Mouse (Mus musculus) retina, adult 2 months (tissue): ENCODE data around the gene Frmd4a.

Source experiments
- DNase-seq: peaks from one replicate; pipeline ENCODE4 v3.0.0-alpha.2; 2012; ENCODE audit warnings: low read depth, low spot score

The Frmd4a gene

GRCm38 (mm10) chr2:4017528-4018288 is at the start of gene Frmd4a:
Frmd4a (plus strand) TSS chr2:4017717.
- no peak for DNase-seq

- no peak for DNase-seq
Observed at GRCm38 (mm10) chr2:3988876-3989275, 28.6 kb upstream of the Frmd4a start.

- DNase-seq = no peak
Observed at GRCm38 (mm10) chr2:3990431-3990830, 27.1 kb upstream of the Frmd4a start.

GRCm38 (mm10) chr2:4018431-4018876 is 937 bp downstream of the Frmd4a start:
- DNase-seq = no peak

- no peak for DNase-seq
Observed at GRCm38 (mm10) chr2:4018909-4019308, 1.4 kb downstream of the Frmd4a start.

DNA sequence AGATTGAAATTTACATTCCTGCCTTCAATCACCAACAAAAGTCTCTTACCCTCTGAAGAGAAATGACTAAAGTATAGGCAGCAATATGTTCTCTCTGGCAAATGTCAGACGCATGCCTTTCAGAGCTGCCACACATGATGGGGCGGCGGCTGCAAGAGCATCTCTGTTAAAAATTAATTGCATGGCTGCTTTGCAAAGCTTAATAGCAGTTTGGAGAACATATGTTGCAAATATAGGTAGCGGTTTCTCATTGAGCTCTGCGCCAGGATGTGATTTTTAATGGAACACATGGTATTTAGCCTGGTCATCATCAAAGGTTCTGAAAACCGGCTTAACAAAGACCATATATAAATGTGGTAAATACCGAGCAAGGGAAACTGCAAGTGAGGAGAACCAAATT is 7.4 kb downstream of the Frmd4a start:
- DNase-seq = no peak

DNA sequence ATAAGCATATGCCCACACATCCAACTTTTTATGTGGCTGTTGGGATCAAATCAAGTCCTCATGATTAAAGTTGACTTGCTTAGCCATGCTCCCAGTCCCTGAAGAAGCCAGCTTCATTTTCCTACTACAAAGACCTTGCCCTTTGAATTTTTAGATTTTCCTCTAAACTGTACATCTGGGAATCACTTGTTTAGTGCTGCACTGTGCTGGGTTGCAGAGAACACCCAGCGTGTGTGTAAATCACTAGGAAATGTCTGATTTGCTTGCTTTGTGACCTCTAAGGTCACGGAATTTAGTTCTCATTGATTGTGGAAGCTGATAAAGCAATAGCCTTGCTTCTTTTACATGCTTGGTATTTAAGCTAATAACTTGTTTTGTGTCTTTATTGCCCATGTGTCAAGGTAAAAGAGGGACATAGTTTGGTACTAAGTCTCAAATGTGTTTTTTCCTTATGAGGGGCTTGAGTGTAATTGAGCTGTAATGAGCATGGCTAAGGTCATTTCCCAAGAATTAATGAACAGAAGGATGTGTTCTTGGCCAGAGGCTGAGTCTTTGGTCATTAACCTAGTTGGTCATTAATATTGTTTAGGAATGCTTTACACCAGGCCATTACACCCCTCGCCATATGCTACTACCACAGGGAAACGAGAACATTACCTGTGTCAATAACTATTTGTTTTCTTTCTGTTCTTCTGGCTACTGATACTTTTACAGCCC is 11.7 kb downstream of the Frmd4a start:
- no peak for DNase-seq

DNA sequence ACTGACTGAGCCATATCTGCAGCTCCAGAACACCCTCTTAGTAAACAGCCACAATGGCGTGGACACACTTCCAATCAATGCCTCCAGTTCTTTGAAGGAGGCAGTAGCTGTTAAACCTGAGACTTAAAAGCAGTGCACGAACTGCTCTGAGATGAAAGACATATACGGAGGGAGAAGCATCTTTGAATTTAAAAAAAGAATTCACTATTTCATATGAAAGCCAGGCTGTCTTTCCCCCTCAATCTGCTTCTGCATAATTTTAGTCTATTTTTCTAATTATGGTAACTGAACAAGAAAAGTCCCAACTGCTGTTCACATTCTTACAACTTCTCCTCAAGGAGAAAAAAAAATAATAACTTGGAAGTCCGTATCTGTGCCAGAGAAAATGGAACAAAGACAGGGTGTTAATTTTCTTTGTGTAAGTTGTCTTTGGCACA is 18.7 kb downstream of the Frmd4a start:
- DNase-seq = no peak

DNA sequence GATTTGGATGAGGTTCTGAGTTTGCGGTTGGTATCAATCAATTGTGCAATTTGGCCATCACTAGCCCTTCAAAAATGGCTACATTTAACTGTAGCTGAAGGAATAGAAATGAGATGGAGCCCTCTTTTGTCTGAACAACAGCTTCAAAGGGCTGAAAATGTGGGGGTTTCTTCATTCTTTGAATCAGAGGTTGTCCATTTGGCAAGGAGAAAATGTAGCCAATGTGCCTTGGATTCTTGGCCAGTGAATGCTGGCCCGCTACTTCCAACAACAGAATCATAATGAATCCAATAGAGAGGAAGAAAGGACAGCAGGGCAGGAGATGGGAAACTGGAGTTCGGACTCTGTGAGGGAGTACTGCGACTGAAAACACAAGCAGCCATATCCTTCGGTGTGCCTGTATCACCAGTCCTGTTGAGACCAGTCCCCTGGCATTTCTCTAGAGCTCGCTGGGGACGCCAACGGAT is 19.2 kb downstream of the Frmd4a start:
- no peak for DNase-seq

GRCm38 (mm10) chr2:4042009-4042408 is 24.5 kb downstream of the Frmd4a start:
- no peak for DNase-seq

- no peak for DNase-seq
Observed at GRCm38 (mm10) chr2:4055481-4055880, 38.0 kb downstream of the Frmd4a start.

DNA sequence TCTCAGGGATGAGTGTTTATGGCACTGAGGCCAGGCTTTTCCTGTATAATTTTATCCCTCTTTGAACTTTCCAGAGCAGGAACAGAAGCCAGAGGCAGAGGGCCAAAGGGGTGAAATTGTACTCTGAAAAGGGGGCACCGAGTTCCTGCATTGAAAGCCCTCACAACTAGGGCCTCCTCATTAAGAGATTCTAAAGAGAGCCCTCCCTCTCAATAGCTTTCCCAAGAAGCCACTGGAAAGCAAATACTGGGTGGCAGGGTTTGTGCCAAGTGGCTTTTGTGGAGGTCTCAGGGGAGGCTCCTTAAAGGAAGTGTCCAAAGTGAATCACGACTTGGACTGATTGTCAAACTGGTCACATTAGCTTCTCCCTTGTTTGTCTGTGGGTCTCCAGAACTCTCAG is 43.2 kb downstream of the Frmd4a start:
- no peak for DNase-seq

DNA sequence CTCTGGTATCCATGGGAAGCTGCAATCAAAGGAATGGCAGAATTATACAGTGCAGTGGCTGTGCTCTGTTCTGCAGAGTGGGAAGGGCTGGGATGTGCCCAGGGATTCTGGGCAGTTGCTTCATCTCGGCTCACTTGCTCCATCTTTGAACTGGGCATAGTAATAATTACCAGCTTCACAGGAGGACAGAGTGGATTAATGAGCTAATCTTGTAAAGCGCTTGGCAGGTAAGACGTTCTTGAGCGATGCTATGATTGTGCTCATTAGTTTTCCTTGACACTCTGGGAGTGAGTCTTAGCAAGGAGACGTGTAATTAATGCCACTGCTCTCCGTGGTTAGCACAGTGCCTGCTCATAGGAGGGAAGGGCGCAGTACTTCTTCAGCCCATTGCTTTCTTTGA is 54.3 kb downstream of the Frmd4a start:
- no peak for DNase-seq

DNA sequence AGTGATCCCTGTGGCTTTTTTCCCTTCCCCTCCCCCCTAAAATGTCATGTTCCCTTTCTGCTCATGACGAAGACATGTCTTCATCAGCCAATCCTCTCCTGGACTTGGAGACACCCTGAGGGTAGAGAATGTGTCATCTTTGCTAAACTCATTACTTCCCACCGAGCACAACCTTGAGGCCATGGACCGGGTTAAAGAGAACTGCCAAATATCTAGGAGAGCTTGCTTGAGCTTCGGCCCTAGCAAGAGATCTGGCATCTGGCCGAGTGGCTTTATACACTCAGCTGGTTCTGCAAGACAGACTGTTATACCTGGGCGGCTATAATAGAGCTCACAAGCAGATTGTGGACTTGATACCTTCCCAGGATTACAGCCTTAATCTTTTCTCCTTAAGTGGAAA is 66.4 kb downstream of the Frmd4a start:
- no peak for DNase-seq

- no peak for DNase-seq
Observed at GRCm38 (mm10) chr2:4097601-4098000, 80.1 kb downstream of the Frmd4a start.

GRCm38 (mm10) chr2:4098948-4099776 is 81.6 kb downstream of the Frmd4a start:
- DNase-seq = no peak

DNA sequence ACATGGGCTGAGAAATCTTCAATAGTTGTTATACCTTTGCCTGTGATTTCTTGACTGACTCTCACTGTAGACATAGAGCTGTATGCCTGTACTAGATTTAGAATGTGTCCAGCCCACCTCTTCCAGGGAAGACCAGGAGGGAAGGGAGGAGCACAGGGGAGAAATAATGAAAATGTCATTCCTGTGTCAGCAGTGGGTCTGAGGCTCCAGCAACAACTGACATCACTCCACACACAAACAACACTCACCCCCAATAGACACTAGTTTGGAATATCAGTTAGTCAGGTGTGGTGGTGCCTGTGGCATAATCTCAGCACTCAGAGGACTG is 82.2 kb downstream of the Frmd4a start:
- DNase-seq = no peak

GRCm38 (mm10) chr2:4101370-4101769 is 83.9 kb downstream of the Frmd4a start:
- DNase-seq = no peak

GRCm38 (mm10) chr2:4113303-4113920 is 95.9 kb downstream of the Frmd4a start:
- DNase-seq = no peak

DNA sequence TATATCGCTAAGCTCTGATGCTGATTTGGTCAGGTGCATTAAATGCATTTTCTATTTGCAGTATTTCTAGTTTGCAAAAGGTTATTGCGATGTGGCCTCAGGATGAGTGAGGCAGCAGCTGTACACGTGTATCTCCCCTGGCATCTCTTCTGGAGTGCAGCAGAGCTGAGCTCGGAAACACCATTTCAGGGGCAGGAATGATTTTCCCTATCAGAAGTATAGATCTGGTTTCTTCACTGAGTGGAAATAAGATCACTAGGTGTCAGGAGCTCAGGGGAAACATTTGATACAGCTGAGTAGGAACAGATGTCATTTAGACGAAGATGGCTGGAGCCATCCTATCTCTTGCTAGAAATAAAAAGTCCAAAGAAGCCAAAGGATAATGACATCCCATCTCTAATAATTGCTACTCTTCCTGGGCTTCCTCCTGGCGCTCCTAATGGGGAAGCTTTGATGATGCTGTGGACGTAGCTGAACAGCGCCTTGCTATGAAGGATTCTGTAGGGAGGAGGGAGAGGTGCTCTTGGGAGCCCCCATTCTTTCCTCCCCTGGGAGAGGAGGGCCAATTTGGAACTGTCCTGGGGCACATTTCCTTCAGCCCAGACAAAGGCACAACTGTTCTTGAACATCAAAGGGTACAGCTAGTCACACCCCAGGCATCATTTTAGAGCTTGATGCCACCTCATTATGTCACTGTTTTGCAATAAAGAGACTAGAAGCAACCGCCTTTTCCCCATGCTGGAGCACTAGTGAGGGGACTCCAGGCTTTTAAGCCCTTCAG is 102.4 kb downstream of the Frmd4a start:
- DNase-seq = no peak

DNA sequence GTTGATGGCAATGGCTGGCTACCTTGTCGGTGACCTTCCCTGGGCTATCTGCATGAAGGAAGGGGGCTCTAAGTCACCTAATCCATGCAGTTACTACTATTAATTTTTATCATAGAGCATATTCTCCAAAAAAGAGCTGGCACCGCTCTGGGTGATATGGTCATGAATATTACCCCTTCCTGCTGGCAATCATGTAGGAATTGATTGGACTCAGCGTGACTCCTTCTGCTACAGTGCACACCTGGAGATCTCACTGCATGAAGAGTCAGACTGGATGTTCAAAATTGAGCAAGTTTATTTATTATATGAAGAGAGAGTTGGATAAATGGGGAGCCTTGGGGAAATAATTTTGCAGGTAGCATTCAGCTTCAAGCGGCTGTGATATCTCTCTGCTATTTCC is 113.7 kb downstream of the Frmd4a start:
- no peak for DNase-seq
